7 mouse cellular contexts compared by ENCODE assay signal in the genomic region with DNA sequence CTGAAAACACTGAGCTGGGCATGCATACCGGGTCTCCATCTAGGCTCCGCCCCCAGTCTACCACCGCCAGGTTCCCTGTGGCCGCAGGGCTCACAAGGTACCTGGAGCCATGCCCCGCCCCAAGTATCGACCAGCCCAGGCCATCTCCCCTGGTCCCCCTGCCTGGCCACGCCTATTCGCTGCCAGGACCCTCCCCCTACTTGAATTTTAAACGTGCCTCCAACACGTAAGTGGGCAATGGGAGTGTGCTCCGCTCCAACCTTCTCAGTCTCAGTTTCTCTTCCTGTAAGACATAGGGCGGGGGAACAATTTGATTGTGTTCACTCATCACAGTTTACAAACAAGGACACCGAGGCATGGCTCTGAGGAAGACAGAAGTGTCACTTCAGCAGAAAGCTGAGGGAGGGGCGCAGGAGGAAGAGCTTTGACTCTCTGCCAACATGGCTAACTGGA. TPM values are rescaled to one million over a fixed set of nuclear protein-coding genes. Genes with fewer than 3 reads are reported as not detected.
DNase-seq lines count a peak whose midpoint lies in the region; ATAC-seq and TF ChIP-seq lines count a peak whose summit lies in the region.

Gene Pgpep1, minus strand, starts transcription at position 116 of the 453 bp plus-strand sequence.

- peak within 1 kb of the TSS; percentile 94 for H3K4me3 ChIP-seq in bone marrow macrophage, adult 2 months (ENCODE audit: insufficient read depth, low read length)
- peak within 1 kb of the TSS; percentile 70 for H3K4me3 ChIP-seq in intestine, embryonic 16.5 days (ENCODE audit: low read length)
- H3K4me3 ChIP-seq in liver, adult 2 months (ENCODE audit: insufficient read depth, low read depth, low read length), result peak within 1 kb of the TSS; percentile 90
- peak within 1 kb of the TSS; percentile 64 for H3K4me3 ChIP-seq in midbrain, postnatal 0 days (ENCODE audit: low read depth, low read length)

- peak within 1 kb of the TSS; percentile 85 for H3K9ac ChIP-seq in intestine, embryonic 16.5 days (ENCODE audit: low read depth, low read length)
- H3K9ac ChIP-seq in liver, adult 2 months (ENCODE audit: low read depth, low read length), result peak within 1 kb of the TSS; percentile 95
- peak within 1 kb of the TSS; percentile 75 for H3K9ac ChIP-seq in midbrain, postnatal 0 days (replicated peaks; ENCODE audit: low read length, poor library complexity, severe bottlenecking)

- peaks cover 5% of the 10 kb centered on the region for H3K36me3 ChIP-seq in intestine, embryonic 16.5 days (ENCODE audit: control insufficient read depth, insufficient read depth, low read length)
- peaks cover 10% of the 10 kb centered on the region for H3K36me3 ChIP-seq in liver, adult 2 months (ENCODE audit: control insufficient read depth, insufficient read depth, low read length)
- H3K36me3 ChIP-seq in midbrain, postnatal 0 days (ENCODE audit: insufficient read depth, low read length), result peaks cover 6% of the 10 kb centered on the region; the same call in 1 of the 2 replicates

- no peaks in the 10 kb centered on the region for H3K9me3 ChIP-seq in intestine, embryonic 16.5 days (ENCODE audit: control insufficient read depth, low read length)
- H3K9me3 ChIP-seq in midbrain, postnatal 0 days (ENCODE audit: low read length), result no peaks in the 10 kb centered on the region

- no peak for TF ChIP-seq POLR2A in bone marrow macrophage, adult 2 months (IDR thresholded peaks at IDR 0.05; ENCODE audit: borderline replicate concordance, low read depth, low read length)
- TF ChIP-seq POLR2A in liver, adult 2 months (IDR thresholded peaks at IDR 0.05; ENCODE audit: extremely low read depth, insufficient read depth, low read length), result no peak

- DNase-seq in MN1 (ENCODE audit: low spot score), result peak; percentile 69
- DNase-seq in gastrocnemius, postnatal 25 days, result no peak
- peak; percentile 66 for DNase-seq in liver, adult 2 months (ENCODE audit: extremely low read depth, low read depth, low spot score)
- peak; percentile 33 for DNase-seq in midbrain, postnatal 0 days (ENCODE audit: low spot score)
- no peak for DNase-seq in spleen, adult 12 weeks (ENCODE audit: low spot score)

- peaks cover 20% of the 10 kb centered on the region for H3K4me1 ChIP-seq in bone marrow macrophage, adult 2 months (ENCODE audit: control insufficient read depth, insufficient read depth, low read length)
- H3K4me1 ChIP-seq in intestine, embryonic 16.5 days (ENCODE audit: control insufficient read depth, insufficient read depth, low read length), result peaks cover 26% of the 10 kb centered on the region
- H3K4me1 ChIP-seq in liver, adult 2 months (ENCODE audit: control insufficient read depth, insufficient read depth, low read length), result peaks cover 15% of the 10 kb centered on the region
- H3K4me1 ChIP-seq in midbrain, postnatal 0 days (ENCODE audit: insufficient read depth, low read length), result peaks cover 4% of the 10 kb centered on the region; the same call in 1 of the 2 replicates

- TF ChIP-seq CTCF in bone marrow macrophage, adult 2 months (IDR thresholded peaks at IDR 0.05; ENCODE audit: low read depth, low read length), result no peak
- TF ChIP-seq CTCF in liver, adult 2 months (IDR thresholded peaks at IDR 0.05; ENCODE audit: low read depth, low read length), result no peak
- no peak for TF ChIP-seq CTCF in midbrain, postnatal 0 days (IDR thresholded peaks at IDR 0.05)

- no peaks in the 10 kb centered on the region for H3K27me3 ChIP-seq in intestine, embryonic 16.5 days (replicated peaks; ENCODE audit: control insufficient read depth, insufficient read depth, low read length)
- no peaks in the 10 kb centered on the region for H3K27me3 ChIP-seq in liver, adult 2 months (ENCODE audit: control insufficient read depth, insufficient read depth, low read length)
- no peaks in the 10 kb centered on the region for H3K27me3 ChIP-seq in midbrain, postnatal 0 days (ENCODE audit: insufficient read depth, low read length)

- peaks cover 9% of the 10 kb centered on the region; the same call in 1 of the 2 replicates for H3K79me2 ChIP-seq in liver, adult 2 months (ENCODE audit: control insufficient read depth, insufficient read depth, low read length)

- 3% methylated on average over 14 of the region's 14 CpGs for WGBS in intestine, embryonic 16.5 days
- 6% methylated on average over 14 of the region's 14 CpGs for WGBS in liver, adult 2 months
- 5% methylated on average over 14 of the region's 14 CpGs for WGBS in midbrain, postnatal 0 days

- peak within 1 kb of the TSS; percentile 53 for H3K27ac ChIP-seq in bone marrow macrophage, adult 2 months (ENCODE audit: insufficient read depth, low read depth, low read length)
- peak within 1 kb of the TSS; percentile 90 for H3K27ac ChIP-seq in intestine, embryonic 16.5 days (ENCODE audit: low read length)
- peak within 1 kb of the TSS; percentile 82 for H3K27ac ChIP-seq in liver, adult 2 months (replicated peaks; ENCODE audit: insufficient read depth, low read depth, low read length)
- peak within 1 kb of the TSS; percentile 44; the same call in 1 of the 2 replicates for H3K27ac ChIP-seq in midbrain, postnatal 0 days (ENCODE audit: low read depth, low read length)

- peak; percentile 63 for ATAC-seq in intestine, embryonic 16.5 days
- peak; percentile 55; the same call in 1 of the 2 replicates for ATAC-seq in midbrain, postnatal 0 days (ENCODE audit: low FRiP score)

- H3K4me2 ChIP-seq in intestine, embryonic 16.5 days (ENCODE audit: low read depth, low read length), result peak within 1 kb of the TSS; percentile 95
- H3K4me2 ChIP-seq in midbrain, postnatal 0 days (ENCODE audit: low read depth, low read length, poor library complexity, severe bottlenecking), result peak within 1 kb of the TSS; percentile 92

RNA-seq across cellular contexts. Expression of gene Pgpep1, which starts in this region (rescaled TPM):
- 33.0 and 35.2 TPM in 2 replicates for polyA plus RNA-seq in bone marrow macrophage, adult 2 months (2012; ENCODE audit: insufficient read depth, insufficient read length, missing spikeins)
- total RNA-seq in gastrocnemius, postnatal 25 days (2021), result 10 to 100 TPM; 18.6 to 22.6 TPM
- 88.3 and 101 TPM in 2 replicates for polyA plus RNA-seq in intestine, embryonic 16.5 days (2015; fragmentation: Nextera tagmentation; extraction: Ambion mirVana)
- total RNA-seq in liver, adult 2 months (2014; rRNA removed), result 39.1 and 42.6 TPM in 2 replicates
- polyA plus RNA-seq in liver, adult 2 months (2012; rRNA removed), result 91.3 and 117 TPM in 2 replicates
- 40.2 and 60.6 TPM in 2 replicates for total RNA-seq in midbrain, postnatal 0 days (2014; rRNA removed)
- 37.6 and 50.6 TPM in 2 replicates for polyA plus RNA-seq in midbrain, postnatal 0 days (2015; fragmentation: Nextera tagmentation; extraction: Ambion mirVana)

Comparison
In these comparisons a context has a peak if more than half of its experiments do, and no peak if none do; other contexts are left out.
1. DNase-seq: peak in MN1 (single experiment), liver, adult 2 months (single experiment) and midbrain, postnatal 0 days (single experiment); none in gastrocnemius, postnatal 25 days (single experiment) and spleen, adult 12 weeks (single experiment).
2. Peak in every context shown above with its lines, with median percentiles within 50 percentile points of each other: H3K27ac ChIP-seq, H3K4me3 ChIP-seq and H3K9ac ChIP-seq.